Mouse (Mus musculus) spleen, adult 12 weeks (tissue): Measurements from ENCODE around the gene Ppp4r3a.

ENCODE experiments used
- DNase-seq: peaks from one replicate; pipeline ENCODE4 v3.0.0; 2022; ENCODE audit warnings: low spot score

The Ppp4r3a gene

GRCm38 (mm10) chr12:101012197-101013077 is 71.1 kb downstream of the Ppp4r3a start:
- DNase-seq = no peak

GRCm38 (mm10) chr12:101011017-101011416 is 72.5 kb downstream of the Ppp4r3a start:
- no peak for DNase-seq

GRCm38 (mm10) chr12:101010148-101010920 is 73.2 kb downstream of the Ppp4r3a start:
- DNase-seq = no peak

GRCm38 (mm10) chr12:101009225-101009624 is 74.3 kb downstream of the Ppp4r3a start:
- DNase-seq = no peak

GRCm38 (mm10) chr12:101008648-101009047 is 74.9 kb downstream of the Ppp4r3a start:
- DNase-seq = no peak

- DNase-seq = no peak
These were observed 75.5 kb downstream of the Ppp4r3a start for GRCm38 (mm10) chr12:101007968-101008481.

- DNase-seq = no peak
These were observed 76.1 kb downstream of the Ppp4r3a start for GRCm38 (mm10) chr12:101007427-101007826.

- DNase-seq = no peak
These were observed 77.7 kb downstream of the Ppp4r3a start for GRCm38 (mm10) chr12:101005665-101006420.

- DNase-seq = no peak
These were observed 78.5 kb downstream of the Ppp4r3a start for GRCm38 (mm10) chr12:101004982-101005381.

GRCm38 (mm10) chr12:101002801-101003513 is 80.5 kb downstream of the Ppp4r3a start:
- no peak for DNase-seq

GRCm38 (mm10) chr12:100999061-100999954 is 84.2 kb downstream of the Ppp4r3a start:
- no peak for DNase-seq

- no peak for DNase-seq
These were observed 84.9 kb downstream of the Ppp4r3a start for GRCm38 (mm10) chr12:100998564-100998962.

- no peak for DNase-seq
These were observed 85.5 kb downstream of the Ppp4r3a start for GRCm38 (mm10) chr12:100997830-100998563.

GRCm38 (mm10) chr12:100996378-100996898 is 87.1 kb downstream of the Ppp4r3a start:
- no peak for DNase-seq

- DNase-seq = no peak
These were observed 87.7 kb downstream of the Ppp4r3a start for GRCm38 (mm10) chr12:100995607-100996377.

- no peak for DNase-seq
These were observed 89.1 kb downstream of the Ppp4r3a start for GRCm38 (mm10) chr12:100994140-100995015.

GRCm38 (mm10) chr12:100993146-100993545 is 90.4 kb downstream of the Ppp4r3a start:
- DNase-seq = no peak

- no peak for DNase-seq
These were observed 91.0 kb downstream of the Ppp4r3a start for GRCm38 (mm10) chr12:100992505-100992904.
